Mouse (Mus musculus): ENCODE data around the gene Atp6v0e2.

GRCm38 (mm10) chr6:48546271-48546670, 8.9 kb downstream of the Atp6v0e2 start:
- TF ChIP-seq CTCF (IDR thresholded peaks at IDR 0.05; ENCODE audit: low read depth, low read length) (no peak), GATA1 (IDR thresholded peaks at IDR 0.05; ENCODE audit: borderline replicate concordance, low read length) (no peak)
